Mouse (Mus musculus) right cerebral cortex, postnatal 14 days (tissue): ENCODE results near the gene Samd7.
"Not testable (repeated sequence)": the region's sequence is repeated elsewhere in the genome, so short reads cannot be mapped to it uniquely, and the experiment has no call there.

Source experiments
- DNase-seq: peaks from one replicate; pipeline ENCODE4 v3.0.0; 2022

The Samd7 gene

DNA sequence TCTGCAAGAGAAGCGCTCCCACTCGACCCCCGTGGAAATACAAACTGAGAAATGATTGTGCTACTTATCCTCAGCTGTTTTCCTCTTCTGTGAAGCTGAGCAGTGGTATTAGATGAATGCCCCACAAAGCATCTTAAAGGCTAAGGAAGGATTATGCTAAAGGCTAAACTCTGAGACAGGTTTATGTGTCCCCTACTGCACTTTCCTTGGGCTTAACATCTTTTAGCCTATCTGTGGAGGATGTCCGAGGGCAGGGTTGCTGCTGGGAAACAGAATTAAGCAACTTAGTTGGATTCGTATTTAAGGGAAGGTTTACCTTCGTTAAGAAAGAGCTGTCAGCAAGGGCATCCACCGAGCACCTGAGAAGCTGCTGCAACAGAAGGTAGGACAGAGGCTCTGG, at the start of gene Samd7:
TSS of gene Samd7 (plus strand) at position 288 of the 400 bp plus-strand sequence.
- no peak for DNase-seq

DNA sequence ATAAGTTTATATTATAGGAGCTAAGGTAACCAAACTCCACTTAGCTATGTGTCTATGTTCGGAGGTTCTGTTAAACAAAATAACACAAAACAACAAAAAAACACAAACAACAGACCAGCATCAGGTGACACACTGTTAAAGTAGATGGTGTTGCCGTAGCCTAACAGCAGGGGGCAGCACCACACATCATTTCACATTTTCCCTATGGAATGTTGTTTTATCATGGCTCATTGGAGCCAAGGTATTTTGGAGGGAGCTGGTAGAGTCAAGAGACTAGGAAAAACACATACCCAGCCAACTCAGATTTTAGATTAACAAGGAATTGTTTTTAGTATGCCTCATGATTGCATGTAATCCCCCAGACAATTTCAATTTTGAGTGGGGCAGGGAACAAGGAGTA, 49.7 kb upstream of the Samd7 start:
- peak; percentile 65 for DNase-seq

DNA sequence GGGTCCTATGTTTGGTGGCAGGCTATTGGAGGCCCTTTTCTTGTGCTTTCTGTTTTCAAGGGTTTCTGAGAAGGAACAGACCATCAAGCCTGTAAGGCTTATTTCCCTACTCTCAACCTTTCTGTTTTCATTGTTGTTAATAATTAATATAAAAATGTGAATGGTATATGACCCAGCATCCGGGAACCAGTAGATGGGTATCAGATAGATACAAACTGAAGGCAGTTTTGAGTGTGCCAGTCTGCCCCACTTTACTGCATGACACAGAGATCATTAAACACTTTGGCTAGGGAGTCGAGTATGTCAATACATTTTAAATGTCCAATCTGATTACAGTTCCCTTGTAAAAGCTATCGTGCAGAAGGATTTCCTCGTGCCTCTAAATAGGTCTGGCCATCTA, 48.2 kb upstream of the Samd7 start:
- DNase-seq, result no peak

DNA sequence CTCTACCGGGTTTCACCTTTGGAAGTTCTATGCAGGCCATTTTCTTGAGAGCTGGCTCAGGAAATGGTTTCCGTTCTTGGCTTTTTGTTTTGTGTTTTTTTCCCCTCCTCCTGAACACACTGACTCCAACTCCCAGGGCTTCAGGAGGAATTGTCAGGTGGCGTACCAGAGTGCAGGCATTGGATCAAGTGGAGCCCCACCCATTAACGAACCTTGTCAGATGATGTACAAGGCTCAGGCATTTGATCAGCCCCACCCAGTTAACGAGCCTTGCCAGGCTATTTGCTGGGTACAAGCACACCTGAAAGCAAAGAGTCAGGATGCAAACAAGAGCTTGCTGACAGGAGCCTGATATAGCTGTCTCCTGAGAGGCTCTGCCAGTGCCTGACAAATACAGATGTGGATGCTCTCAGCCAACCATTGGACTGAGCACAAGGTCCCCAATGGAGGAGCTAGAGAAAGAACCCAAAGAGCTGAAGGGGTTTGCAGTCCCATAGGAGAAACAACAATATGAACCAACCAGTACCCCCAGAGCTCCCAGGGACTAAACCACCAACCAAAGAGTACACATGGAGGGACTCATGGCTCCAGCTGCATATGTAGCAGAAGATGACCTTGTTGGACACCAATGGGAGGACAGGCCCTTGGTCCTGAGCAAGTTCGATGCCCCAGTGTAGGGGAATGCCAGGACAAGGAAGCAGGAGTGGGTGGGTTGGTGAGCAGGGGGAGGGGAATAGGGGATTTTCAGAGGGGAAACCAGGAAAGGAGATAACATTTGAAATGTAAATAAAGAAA, 46.2 kb upstream of the Samd7 start, which contains the start of gene Lrrc31:
TSS of gene Lrrc31 (minus strand) at position 133 of the 795 bp plus-strand sequence.
- not testable (repeated sequence) for DNase-seq

DNA sequence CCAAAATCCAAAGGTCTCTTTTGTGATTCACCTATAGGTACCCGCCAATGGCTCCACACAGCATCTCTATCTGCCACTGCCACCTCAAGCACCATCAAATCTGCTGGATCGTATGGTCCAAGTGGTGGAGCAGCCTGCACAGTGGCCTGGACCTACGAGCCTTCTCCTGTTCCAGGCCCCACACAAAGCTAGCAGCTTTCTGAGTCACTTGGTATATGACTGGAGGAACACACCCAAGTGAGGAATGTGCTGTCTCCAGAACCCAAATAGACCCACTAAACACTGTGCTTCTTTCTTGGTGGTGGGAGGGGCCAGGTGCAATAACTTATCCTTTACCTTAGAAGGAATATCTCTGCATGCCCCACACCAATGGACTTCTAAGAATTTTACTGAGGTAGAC, 40.1 kb upstream of the Samd7 start:
- DNase-seq, result no peak

DNA sequence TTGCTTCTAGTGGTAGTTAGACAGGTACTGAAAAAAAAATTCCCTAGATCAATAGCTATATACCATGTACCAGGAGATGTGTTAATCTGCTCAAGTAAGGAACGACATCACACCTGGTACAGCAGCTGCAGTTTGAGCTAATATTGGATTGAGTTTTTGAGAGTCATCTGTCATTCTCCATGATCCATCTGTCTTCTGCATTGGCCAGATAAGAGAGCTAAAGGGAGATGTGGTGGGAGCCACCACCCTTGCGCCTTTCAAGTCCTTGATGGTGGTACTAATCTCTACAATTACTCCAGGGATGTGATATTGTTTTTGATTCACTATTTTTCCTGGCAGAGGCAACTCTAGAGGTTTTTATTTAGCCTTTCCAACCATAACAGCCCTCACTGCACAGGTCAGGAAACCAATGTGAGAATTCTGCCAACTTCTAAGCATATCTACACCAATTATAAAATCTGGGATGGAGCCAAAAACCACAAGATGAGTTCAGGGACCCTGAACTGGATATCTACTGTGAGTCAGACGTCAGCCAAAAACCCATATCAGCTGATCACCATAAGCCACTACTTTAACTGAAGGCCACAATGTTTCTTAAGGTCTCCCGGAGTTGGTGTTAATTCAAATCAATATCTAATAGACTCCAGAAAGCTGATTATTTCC, 39.3 kb upstream of the Samd7 start:
- DNase-seq, result no peak

DNA sequence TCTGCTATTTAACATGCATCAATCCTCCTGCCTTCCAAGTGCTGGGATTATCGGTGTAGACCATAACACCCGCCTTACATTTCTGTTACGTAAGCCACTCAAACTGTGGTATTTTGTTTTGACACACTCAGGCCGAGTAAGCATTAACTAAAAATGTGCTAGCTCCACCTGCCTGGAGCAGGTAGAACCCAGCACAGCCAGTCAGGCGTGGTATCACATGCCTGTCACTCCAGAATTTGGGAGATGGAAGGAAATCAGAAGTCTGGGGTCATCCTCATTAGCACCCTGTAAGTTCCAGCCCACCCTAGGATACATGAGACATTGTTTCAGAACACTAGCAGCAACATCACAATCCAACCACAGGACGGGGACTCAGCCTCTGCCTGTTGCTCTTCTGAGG, 35.9 kb upstream of the Samd7 start:
- DNase-seq, result no peak

DNA sequence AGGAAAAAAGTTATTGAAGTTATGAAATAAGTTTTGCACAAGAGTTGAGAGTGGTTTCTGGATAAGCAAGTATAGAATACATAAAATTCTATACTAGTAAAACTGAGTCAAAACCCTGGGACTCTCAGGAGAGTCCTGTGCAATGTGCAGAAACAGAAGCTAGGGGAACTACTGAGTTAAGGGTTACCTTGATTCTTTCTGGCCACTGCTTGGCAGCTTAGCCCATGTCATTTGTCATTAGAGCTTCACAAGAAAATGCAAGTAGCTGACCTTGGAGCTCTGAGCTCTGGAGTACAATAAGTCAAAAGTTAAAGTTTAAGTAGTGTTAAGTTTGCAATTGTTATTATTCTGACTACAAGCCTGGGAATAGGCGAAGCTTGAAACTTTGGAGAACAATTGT, 32.8 kb upstream of the Samd7 start:
- no peak for DNase-seq

DNA sequence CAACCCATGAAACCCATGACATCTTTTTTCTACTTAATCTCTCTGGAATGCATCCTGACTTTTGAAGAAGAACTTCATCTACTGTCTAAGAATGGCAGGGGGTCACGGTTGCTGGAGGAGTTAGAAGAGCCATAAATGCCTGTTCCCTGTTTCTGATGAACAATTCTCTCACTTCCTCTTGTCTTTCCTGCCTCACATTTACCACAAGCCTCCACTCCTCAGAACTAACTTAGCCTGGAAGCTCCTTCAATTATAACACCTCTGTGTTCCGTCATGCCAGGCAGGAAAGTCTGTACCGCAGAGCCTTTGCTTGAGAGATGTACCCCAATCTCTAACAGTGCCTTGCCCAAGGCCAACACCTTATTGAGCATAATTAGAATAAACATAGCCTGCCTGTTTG, 27.4 kb upstream of the Samd7 start:
- DNase-seq, result no peak

DNA sequence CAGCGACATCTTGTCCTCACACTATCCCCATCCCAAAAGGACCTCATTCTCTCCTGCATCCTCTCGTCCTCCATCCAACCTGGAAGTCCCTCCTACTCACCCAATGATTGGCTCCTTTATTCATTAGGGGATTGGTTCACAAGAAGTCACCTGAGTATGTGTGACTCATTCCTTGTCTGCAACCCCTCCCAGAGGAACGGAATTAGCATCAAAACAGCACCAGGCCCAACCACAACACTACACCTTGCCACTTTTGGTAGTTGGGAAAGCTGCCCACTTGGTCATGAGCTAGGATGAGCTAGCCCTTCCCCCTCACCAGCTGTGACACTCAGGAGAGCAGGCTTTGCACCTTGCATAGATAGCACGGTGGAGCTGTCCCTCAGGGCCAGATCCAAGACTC, 24.1 kb upstream of the Samd7 start:
- DNase-seq, result no peak

DNA sequence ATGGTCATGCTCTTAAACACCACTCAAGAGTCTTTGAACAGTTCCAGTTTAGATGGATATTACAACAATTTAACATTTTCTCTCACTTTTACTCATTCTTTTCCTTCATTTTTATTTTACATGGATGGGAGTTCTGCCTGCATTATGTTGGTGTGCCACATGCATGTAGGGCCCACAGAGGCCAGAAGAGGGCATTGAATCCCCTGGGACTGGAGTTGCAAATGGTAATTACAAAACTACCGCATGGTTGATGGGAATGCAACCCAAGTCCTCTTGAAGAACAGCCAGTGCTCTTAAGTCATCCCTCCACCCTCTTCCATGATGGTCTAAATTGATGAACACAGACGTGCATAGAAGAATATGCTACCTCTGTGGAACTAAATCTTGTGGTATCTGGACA, 23.6 kb upstream of the Samd7 start:
- DNase-seq, result no peak

DNA sequence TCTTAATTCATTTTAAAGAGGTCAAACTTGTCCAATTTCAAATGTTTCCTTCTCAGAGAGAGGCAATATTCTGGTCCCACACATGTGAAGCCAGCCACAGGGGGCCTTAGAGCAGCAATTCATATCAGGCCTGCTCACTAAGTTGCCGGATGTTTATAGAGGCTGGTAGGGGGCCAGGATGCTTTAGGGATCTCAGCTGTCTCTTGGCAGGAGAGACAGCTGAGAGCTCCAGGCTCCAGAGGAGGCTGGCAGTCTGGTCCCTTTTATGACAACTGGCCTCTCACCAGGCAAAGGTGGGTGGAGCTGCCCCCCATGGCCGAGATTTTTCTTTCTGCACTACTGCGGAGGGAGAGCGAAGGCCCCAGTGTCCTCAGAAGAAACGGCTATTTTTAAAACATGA, 22.9 kb upstream of the Samd7 start:
- no peak for DNase-seq

DNA sequence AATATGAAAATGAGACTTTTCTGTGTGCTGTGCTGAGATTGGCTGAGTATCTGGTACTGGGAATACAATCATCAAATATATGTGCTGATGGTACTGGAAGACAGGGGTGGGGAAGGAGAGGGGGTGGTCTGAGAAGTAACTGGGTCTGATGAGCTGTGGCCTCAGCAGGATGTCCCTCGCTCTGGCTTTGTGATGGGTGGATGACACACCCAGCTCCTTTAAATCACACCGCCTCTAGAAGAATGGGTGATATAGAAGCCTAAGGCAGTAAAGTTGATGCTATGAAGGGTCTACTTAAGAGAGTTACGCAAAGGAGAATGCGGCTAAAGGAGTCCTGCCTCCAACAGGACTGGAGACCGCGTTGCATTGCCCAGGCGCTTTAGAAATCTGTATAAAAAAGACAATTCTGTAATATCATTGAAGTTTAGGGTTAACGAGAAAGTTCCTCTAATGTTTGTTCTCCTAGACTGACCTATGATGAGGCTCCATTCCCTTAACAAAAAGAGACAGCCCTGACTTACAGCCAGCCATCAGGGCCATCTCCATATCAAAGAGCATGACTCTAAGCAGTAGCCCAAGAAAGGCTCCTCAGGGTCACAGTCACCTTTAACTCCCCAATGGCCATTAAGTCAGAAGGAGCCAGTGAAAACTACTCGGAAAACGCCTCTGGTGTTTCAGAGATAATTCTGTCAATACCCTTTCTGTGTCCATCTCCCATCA, 21.8 kb upstream of the Samd7 start:
- DNase-seq, result no peak

DNA sequence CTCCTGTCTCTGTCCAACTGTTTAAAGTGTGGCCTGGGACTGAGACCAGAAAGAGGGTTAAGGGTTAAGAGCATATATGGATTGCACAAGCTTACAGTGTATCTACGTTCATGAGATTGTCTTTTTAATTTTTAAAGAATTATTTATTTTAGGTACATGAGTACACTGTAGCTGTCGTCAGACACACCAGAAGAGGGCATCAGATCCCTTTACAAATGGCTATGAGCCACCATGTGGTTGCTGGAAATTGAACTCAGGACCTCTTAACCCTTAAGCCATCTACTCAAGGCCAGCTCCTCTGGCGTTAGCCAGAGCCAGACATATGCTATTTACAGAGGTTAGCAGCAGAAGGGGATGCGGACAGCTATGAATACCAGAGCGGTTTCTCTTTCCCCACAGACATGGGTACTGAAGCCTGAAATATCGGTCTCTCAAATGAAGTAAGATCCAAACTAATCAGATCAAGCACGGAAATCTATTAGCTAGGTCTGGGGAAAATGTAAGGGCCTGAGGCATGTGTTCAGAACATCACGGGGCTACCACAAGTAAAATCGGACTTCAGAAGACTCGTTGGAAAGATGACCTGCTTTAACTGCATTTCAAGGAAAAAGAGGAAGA, 21.1 kb upstream of the Samd7 start:
- DNase-seq, result no peak

DNA sequence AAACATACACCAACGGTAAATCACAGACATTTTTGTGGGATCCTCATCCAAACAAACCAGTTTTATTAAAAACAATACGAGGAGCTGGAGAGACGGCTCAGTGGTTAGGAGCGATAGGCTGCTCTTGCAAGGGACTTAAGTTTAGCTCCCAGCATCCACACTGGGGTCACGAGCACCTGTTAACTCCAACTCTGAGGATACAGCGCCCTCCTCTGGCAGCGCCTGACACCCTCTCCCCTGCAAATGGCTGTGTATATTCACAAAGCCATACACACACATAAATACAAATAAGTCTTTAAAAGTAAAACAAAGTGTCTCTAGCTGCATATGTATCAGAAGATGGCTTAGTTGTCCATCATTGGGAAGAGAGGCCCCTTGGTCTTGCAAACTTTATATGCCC, 20.6 kb upstream of the Samd7 start:
- no peak for DNase-seq

DNA sequence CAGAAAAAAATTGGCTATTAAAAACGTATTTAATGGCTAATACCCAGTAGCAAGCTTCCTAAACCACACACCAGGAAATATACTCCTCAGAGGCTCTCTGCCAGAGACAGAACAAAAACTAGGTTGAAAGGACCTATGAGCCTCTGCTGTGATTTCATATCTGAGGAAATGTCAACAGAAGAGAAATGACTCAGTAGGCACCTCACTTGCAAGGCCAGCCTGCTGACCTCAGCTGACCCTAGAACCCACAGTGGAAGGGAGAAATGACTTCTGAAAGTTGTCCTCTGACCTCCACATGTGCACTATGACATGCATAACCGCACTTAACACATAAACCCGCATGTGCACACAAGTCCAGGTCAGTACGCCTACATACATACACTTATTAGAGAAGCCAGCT, 18.9 kb upstream of the Samd7 start:
- DNase-seq, result no peak

DNA sequence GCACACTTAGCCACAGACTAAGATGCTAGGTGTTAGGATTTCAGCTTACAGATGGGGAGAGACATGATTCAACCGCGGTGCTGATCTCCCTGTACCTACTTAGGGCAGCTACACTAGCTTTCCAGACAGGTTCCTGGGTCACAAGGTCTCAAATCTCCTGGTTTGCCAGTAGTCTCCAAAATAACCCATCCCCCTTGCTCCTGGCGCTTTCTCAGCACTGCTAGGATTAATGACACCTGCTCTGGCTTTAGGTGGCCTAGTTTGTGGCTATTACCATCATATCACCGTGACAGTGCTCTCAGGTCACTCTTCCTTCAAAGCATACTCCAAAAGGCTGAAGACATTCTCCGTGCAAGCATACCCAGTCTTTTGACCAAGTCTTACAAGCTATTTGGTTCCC, 17.0 kb upstream of the Samd7 start:
- DNase-seq, result no peak

DNA sequence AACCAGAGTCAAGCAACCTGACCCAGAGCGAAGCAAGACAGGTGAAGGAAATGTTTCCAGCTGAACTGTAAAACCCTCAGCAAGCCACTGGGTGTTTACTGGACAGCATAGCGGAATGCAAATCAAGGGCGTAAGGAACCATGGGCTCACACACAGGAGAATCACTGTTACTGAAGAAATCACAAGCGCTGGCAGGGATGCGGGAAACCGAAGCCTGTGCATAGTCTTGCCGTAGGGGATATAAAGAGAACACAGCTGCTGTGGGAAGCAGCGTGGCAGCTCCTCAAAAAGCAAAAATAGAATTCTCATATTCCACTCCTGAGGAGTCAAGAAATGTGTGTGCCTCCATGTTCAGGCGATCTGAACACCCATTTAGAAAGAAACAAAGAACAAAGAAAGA, 9.3 kb upstream of the Samd7 start:
- peak; percentile 48 for DNase-seq

DNA sequence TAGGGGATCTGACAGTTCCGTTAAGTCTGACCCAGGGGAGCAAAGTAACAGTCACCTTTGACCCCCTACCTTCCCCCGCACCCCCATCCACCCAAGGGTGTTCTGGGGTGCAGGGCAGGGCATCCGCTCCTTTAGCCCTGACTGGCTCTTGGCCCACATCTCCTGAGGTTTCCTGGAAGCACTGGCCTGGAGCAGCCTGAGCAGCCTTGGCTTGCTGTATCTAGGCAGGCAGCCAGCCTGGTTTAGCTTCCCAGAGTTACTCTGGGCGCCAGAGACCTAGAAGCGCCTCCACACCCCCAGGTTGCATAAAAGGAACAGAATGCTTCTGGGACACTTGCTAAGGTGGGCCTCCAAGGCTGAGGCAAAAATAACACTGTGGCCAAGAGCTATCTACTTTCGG, 4.8 kb upstream of the Samd7 start:
- peak; percentile 59 for DNase-seq

DNA sequence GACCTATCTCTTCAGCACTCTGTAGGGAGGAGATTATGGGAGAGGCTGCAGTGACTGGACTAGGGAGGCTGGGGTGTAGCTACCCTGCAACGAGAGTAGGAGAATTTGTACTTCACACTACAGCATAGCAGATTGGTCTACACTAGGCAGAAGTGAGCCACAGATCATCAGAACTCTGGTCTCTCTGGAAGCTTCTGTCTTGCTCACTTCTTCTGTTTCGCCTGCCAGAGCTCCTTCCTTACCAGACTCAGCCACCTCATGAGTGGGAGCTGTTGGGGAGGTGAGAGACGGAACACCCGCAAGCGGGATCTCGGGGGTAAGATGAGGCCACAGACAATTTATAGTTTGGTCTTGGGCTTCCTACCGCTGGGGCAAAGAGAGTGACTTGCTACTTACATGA, 3.2 kb upstream of the Samd7 start:
- no peak for DNase-seq

DNA sequence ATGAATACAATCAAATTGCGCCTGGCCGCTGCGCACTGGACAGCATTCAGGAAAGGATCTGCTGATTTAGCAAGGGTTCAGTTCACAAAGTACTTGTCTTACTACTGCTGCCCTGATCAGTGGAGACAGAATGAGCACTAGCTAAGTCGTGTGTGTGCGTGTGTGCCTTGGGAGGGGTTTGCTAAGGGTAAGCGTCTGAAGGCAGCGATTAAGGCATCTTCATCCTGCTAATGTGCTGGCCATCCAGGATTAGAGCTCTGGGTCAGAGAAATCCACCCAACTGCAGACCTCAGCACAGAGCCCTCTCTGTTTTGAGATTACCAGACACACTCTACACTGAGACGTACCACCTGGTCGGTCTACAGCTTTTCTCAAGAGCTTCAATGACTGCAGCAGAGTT, 2.2 kb downstream of the Samd7 start:
- DNase-seq, result no peak

DNA sequence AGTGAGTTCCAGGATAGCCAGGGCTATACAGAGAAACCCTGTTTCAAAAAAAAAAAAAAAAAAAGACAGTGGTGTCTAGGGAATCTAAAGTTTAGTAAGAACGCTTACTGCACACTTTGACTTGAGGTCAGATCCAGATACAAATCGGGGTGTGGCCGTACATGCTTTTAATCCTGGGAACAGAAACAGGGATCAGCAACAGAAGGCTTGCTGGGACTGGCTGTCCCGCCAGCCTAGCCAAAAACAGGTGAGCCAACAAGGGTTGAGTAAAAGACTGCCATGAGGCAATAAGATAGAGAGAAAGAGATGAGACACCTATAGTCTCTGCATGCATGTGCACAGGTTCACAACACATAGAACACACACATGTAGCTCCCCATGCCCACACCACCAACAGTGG, 8.6 kb downstream of the Samd7 start:
- no peak for DNase-seq

DNA sequence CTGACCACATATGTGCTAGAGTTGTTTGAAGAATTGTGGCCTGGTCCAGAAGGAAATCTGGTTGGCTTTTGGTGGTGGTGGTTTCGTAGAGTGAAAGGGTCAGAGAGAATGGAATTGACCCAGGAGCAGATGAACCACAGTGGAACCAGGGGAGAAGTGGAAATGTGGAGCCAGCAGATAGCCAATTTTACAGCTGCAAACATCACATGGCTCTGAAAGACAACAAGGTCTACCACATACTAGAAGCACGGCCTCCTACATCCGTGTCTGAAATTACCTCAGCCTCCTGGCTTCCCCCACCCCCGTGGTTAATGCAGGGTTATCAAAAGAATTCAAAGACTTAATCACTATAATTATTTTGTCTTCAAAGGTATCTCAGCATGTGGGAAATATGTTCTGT, 18.8 kb downstream of the Samd7 start:
- no peak for DNase-seq
